Mouse (Mus musculus) E14TG2a.4 (cell line): ENCODE results near the gene Sel1l3.

Experiments used
- H3K27me3 ChIP-seq: 2 replicates; pipeline ENCODE4 v1.6.1; 2014; ENCODE audit warnings: low read length, control low read depth; ENCODE audit not compliant: insufficient read depth
- H3K36me3 ChIP-seq: 2 replicates; pipeline ENCODE4 v1.6.1; 2014; ENCODE audit warnings: low read length, control low read depth; ENCODE audit not compliant: insufficient read depth
- H3K4me1 ChIP-seq: replicated peaks from 2 replicates; pipeline ENCODE4 v1.6.1; 2014; ENCODE audit warnings: low read depth, low read length, control low read depth
- H3K4me3 ChIP-seq: replicated peaks from 2 replicates; pipeline ENCODE4 v1.5.1; 2014; ENCODE audit warnings: mild to moderate bottlenecking, low read length
- H3K9me3 ChIP-seq: 2 replicates; pipeline ENCODE4 v1.6.1; 2014; ENCODE audit warnings: low read length, control low read depth
- CTCF ChIP-seq: conservative IDR thresholded peaks from 2 replicates; pipeline ENCODE4 v1.5.1; 2014; ENCODE audit warnings: low read length
- NANOG ChIP-seq: IDR thresholded peaks from 2 replicates; pipeline ENCODE4 v1.6.1; 2014; ENCODE audit warnings: borderline replicate concordance, low read length, mixed read lengths
- POU5F1 ChIP-seq: IDR thresholded peaks from 2 replicates; pipeline ENCODE4 v1.6.1; 2014; ENCODE audit warnings: low read length, borderline replicate concordance

The Sel1l3 gene

GRCm38 (mm10) chr5:53243933-53244332, 30.2 kb upstream of the Sel1l3 start:
- Histone ChIP-seq H3K4me1 (peaks cover 5% of the 10 kb centered on the region), H3K36me3 (no peaks in the 10 kb centered on the region), H3K4me3 (no peak overlapping the region), H3K27me3 (peaks cover 11% of the 10 kb centered on the region; the same call in 1 of the 2 replicates), H3K9me3 (no peaks in the 10 kb centered on the region)
- TF ChIP-seq NANOG: no peak
- TF ChIP-seq CTCF: no peak
- no peak for TF ChIP-seq POU5F1

- H3K9me3 ChIP-seq: no peaks in the 10 kb centered on the region
- H3K4me3 ChIP-seq: no peak overlapping the region
- peaks cover 11% of the 10 kb centered on the region; the same call in 1 of the 2 replicates for H3K27me3 ChIP-seq
- TF ChIP-seq CTCF: no peak
- TF ChIP-seq NANOG: no peak
- no peak for TF ChIP-seq POU5F1
- peaks cover 5% of the 10 kb centered on the region for H3K4me1 ChIP-seq
- no peaks in the 10 kb centered on the region for H3K36me3 ChIP-seq
Observed at GRCm38 (mm10) chr5:53242865-53243499, 29.3 kb upstream of the Sel1l3 start.

GRCm38 (mm10) chr5:53241963-53242362, 28.2 kb upstream of the Sel1l3 start:
- TF ChIP-seq POU5F1 (no peak), CTCF (no peak), NANOG (no peak)
- no peaks in the 10 kb centered on the region for H3K36me3 ChIP-seq

GRCm38 (mm10) chr5:53241109-53241508, 27.4 kb upstream of the Sel1l3 start:
- H3K27me3 ChIP-seq: peaks cover 8% of the 10 kb centered on the region; the same call in 1 of the 2 replicates
- no peaks in the 10 kb centered on the region for H3K36me3 ChIP-seq
- TF ChIP-seq POU5F1 (no peak), CTCF (no peak), NANOG (no peak)
- no peak overlapping the region for H3K4me3 ChIP-seq
- no peaks in the 10 kb centered on the region for H3K9me3 ChIP-seq
- peaks cover 6% of the 10 kb centered on the region for H3K4me1 ChIP-seq

More at GRCm38 (mm10) chr5:53241963-53242362, 28.2 kb upstream of the Sel1l3 start:
- Histone ChIP-seq H3K4me3 (no peak overlapping the region), H3K4me1 (peaks cover 5% of the 10 kb centered on the region), H3K9me3 (no peaks in the 10 kb centered on the region), H3K27me3 (peaks cover 9% of the 10 kb centered on the region; the same call in 1 of the 2 replicates)

- no peaks in the 10 kb centered on the region for H3K27me3 ChIP-seq
- H3K9me3 ChIP-seq: no peaks in the 10 kb centered on the region
- H3K4me1 ChIP-seq: peaks cover 16% of the 10 kb centered on the region
- no peaks in the 10 kb centered on the region for H3K36me3 ChIP-seq
- no peak overlapping the region for H3K4me3 ChIP-seq
- TF ChIP-seq NANOG (no peak), CTCF (no peak), POU5F1 (no peak)
Observed at GRCm38 (mm10) chr5:53239831-53240440, 26.2 kb upstream of the Sel1l3 start.

GRCm38 (mm10) chr5:53239189-53239588, 25.5 kb upstream of the Sel1l3 start:
- no peak overlapping the region for H3K4me3 ChIP-seq
- TF ChIP-seq CTCF: no peak
- no peak for TF ChIP-seq NANOG
- no peak for TF ChIP-seq POU5F1
- no peaks in the 10 kb centered on the region for H3K36me3 ChIP-seq
- peaks cover 16% of the 10 kb centered on the region for H3K4me1 ChIP-seq
- no peaks in the 10 kb centered on the region for H3K27me3 ChIP-seq
- H3K9me3 ChIP-seq: no peaks in the 10 kb centered on the region

- H3K4me1 ChIP-seq: peaks cover 16% of the 10 kb centered on the region
- no peaks in the 10 kb centered on the region for H3K27me3 ChIP-seq
- no peaks in the 10 kb centered on the region for H3K36me3 ChIP-seq
- H3K9me3 ChIP-seq: no peaks in the 10 kb centered on the region
- no peak overlapping the region for H3K4me3 ChIP-seq
- TF ChIP-seq CTCF: no peak
Observed at GRCm38 (mm10) chr5:53238761-53239160, 25.0 kb upstream of the Sel1l3 start.

GRCm38 (mm10) chr5:53236749-53237148, 23.0 kb upstream of the Sel1l3 start:
- Histone ChIP-seq H3K9me3 (no peaks in the 10 kb centered on the region), H3K36me3 (no peaks in the 10 kb centered on the region), H3K4me3 (no peak overlapping the region), H3K4me1 (peaks cover 16% of the 10 kb centered on the region), H3K27me3 (no peaks in the 10 kb centered on the region)
- no peak for TF ChIP-seq CTCF
- TF ChIP-seq POU5F1: no peak
- TF ChIP-seq NANOG: no peak

GRCm38 (mm10) chr5:53236136-53236535, 22.4 kb upstream of the Sel1l3 start:
- H3K4me3 ChIP-seq: no peak overlapping the region
- peaks cover 16% of the 10 kb centered on the region for H3K4me1 ChIP-seq
- H3K9me3 ChIP-seq: no peaks in the 10 kb centered on the region
- H3K27me3 ChIP-seq: no peaks in the 10 kb centered on the region
- no peaks in the 10 kb centered on the region for H3K36me3 ChIP-seq
- TF ChIP-seq NANOG: no peak
- no peak for TF ChIP-seq POU5F1
- no peak for TF ChIP-seq CTCF
